Mouse (Mus musculus): Measurements from ENCODE around the gene Gm20708. TPM values are rescaled to one million over a fixed set of nuclear protein-coding genes. Genes with fewer than 3 reads are reported as not detected.
"Not testable (repeated sequence)": the region's sequence is repeated elsewhere in the genome, so short reads cannot be mapped to it uniquely, and the experiment has no call there.

Gene Gm20708
- polyA plus RNA-seq, 1 experiment: not detected

DNA sequence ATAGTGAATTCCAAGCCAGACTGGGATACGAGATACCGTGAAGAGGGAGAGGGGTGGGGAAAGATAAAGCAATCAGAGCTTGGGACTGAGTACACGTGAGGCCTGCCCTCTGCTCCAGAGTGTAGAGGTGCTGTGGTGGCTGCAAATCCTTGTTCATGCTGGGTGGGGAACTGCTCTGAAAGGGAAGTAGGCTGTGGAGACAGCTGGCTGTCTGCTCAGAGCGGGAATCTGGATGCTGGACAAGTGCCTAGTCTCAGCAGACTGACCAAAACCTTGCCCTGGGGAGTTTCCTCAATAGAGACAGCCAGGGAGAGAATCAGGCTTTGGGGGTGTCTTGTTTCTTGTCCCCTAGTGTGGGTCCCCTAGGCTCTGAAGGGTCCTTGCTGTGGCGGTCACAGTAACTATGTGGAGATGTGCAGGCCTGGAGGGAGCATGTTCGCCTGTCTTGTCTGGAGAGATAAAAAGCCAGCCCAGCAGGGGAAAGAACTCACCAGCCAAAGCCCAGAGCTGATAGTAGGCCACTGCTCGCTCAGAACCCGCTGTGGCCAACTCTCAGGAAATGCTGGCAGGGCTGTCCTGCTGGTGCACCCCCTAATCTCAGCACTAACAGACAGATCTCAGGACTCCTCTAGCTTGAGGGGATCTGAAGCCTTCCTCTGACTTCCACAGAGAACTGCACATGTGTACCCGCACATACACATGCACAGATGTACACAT, 19.6 kb downstream of the Gm20708 start:
- no peak for TF ChIP-seq FLI1 (IDR thresholded peaks at IDR 0.05; ENCODE audit: low read length)
- peaks cover 30% of the 10 kb centered on the region for H3K27me3 ChIP-seq (replicated peaks)
- H3K4me3 ChIP-seq (replicated peaks): peak overlapping the region; percentile 42
- peaks cover 91% of the 10 kb centered on the region for H3K4me1 ChIP-seq
- no peaks in the 10 kb centered on the region for H3K36me3 ChIP-seq (replicated peaks; ENCODE audit: low read length)
- no peaks in the 10 kb centered on the region for H3K9me3 ChIP-seq

DNA sequence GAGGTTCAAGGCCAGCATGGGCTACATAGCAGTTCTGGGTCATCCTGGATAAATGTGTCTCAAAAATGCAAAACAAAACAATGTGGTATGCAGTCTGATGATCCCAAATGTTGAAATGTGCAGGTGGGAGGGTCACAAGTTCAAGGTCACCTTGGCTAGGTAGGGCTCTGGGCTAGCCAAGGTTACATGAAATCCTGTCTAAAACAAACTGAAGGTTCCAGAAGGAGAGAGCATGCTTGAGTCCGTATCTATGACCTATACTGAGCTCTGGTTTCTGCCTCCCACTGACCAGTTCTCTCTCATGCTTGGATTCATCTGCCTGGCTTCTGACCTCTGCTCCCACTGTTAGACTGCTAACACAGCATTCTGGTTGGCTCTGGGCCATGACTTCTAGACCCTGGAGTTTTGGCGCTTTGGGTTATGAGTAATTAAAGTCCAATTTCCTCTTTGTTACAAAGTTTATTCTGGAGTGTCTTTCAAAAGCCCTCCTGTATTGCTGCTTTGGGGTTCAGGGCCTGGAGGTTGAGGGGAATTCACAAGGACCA, 20.3 kb downstream of the Gm20708 start:
- TF ChIP-seq GATA1 (IDR thresholded peaks at IDR 0.05; ENCODE audit: borderline replicate concordance, low read length): no peak
- no peak for TF ChIP-seq FLI1 (IDR thresholded peaks at IDR 0.05; ENCODE audit: low read length)
- Histone ChIP-seq H3K9me3 (no peaks in the 10 kb centered on the region), H3K27me3 (replicated peaks) (peaks cover 30% of the 10 kb centered on the region), H3K4me3 (replicated peaks) (no peak overlapping the region), H3K36me3 (replicated peaks; ENCODE audit: low read length) (no peaks in the 10 kb centered on the region), H3K4me1 (peaks cover 91% of the 10 kb centered on the region)

DNA sequence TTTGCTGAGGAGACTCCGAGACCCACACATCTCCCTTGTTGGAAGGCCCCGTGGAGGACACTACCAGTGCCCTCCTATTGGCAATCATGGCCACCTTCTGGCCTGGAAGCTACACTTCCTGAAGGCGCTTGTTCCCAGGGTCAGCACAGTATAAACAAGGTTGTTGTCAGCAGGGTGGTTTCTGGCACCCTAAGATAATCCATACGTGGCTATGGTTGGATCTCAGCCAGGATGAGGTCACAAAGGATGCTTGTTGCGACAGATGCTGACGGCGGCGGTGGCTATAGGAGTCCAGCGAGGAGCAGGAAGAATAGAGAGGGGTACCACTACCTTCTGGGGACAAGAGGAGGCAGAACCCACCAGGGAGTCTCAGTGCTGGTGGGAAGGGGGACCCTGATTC, 20.9 kb downstream of the Gm20708 start:
- Histone ChIP-seq H3K27me3 (replicated peaks) (peaks cover 36% of the 10 kb centered on the region), H3K4me3 (replicated peaks) (peak overlapping the region; percentile 35), H3K4me1 (peaks cover 91% of the 10 kb centered on the region), H3K9me3 (no peaks in the 10 kb centered on the region), H3K36me3 (replicated peaks; ENCODE audit: low read length) (no peaks in the 10 kb centered on the region)
- TF ChIP-seq GATA1 (IDR thresholded peaks at IDR 0.05; ENCODE audit: borderline replicate concordance, low read length) (no peak), FLI1 (IDR thresholded peaks at IDR 0.05; ENCODE audit: low read length) (no peak)

DNA sequence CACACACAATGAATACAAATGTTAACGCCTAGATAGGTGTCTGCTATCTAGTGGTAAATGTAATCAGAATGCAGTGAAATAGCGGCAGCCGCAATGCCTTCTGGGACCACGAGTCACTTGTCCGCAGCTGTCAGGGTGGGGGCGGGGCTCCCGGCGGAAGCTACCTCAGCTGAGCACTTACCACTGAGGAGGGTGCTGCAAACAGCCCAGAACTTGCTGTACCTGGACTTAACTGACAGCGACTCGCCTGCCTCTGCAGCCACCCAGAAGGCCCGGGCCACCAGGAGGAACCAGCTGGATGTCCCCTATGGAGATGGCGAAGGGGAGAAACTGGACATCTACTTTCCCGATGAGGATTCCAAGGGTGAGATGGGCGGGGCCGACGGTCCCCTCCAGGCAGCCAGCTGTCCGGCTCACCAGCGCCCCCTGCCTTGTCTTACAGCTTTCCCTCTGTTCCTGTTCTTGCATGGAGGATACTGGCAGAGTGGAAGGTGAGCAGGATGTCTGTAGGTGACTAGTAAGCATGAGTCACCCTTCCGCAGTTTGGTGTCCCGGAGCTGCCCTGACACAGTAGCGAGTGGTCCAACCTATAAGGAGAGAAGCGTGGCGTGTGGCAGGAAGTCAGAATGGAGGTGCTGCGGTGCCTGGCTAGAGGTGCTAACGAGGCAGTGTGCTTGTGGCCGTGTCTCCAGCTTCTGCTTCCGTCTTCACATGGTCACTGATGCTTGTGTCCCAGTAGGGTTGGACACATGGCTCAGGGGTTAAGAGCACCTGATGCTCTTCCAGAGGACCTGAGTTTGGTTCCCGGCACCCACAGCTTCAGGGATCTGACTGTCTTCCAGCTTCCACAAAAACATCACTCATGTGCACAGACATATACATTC, 22.9 kb downstream of the Gm20708 start:
- Histone ChIP-seq H3K27me3 (replicated peaks) (peaks cover 25% of the 10 kb centered on the region), H3K9me3 (no peaks in the 10 kb centered on the region), H3K36me3 (replicated peaks; ENCODE audit: low read length) (no peaks in the 10 kb centered on the region), H3K4me1 (peaks cover 78% of the 10 kb centered on the region), H3K4me3 (replicated peaks) (peak overlapping the region; percentile 91)
- TF ChIP-seq GATA1 (IDR thresholded peaks at IDR 0.05; ENCODE audit: borderline replicate concordance, low read length): no peak
- no peak for TF ChIP-seq FLI1 (IDR thresholded peaks at IDR 0.05; ENCODE audit: low read length)

DNA sequence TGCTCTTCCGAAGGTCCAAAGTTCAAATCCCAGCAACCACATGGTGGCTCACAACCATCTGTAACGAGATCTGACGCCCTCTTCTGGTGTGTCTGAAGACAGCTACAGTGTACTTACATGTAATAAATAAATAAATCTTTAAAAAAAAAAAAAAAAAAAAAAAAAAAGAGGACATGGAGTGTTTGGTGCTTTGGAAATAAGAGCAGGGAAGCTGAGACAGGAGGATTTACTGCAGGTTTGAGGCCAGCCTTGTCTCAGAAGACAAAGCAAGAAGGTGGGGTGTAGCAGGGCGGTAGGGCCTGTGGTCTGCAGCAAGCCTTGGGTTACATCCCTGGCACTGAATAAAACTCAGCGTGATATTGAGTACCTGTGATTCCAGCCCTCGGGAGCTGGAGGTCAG, 24.0 kb downstream of the Gm20708 start:
- Histone ChIP-seq H3K4me1 (peaks cover 67% of the 10 kb centered on the region), H3K27me3 (replicated peaks) (peaks cover 25% of the 10 kb centered on the region)
- not testable (repeated sequence) for H3K4me3 ChIP-seq (replicated peaks); H3K9me3 ChIP-seq; H3K36me3 ChIP-seq (replicated peaks; ENCODE audit: low read length)

DNA sequence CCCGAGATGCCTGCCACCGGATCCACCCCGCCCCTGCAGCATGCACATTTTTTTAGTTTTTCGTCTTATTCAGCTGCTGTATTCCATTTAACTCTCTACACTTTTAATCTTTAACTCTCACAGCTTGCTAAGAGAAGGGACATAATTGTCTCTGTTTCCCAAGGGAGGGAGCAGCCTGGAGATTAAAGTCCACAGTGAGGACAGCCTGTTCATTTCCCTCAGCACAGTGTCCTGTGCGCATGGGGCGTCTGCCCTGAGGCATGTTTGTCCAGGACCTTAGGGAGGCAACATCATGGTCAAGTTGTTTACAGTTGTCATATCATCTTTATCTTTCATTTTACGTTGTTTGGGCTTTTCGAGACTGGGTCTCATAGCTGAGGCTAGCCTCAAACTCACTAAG, 24.6 kb downstream of the Gm20708 start:
- H3K27me3 ChIP-seq (replicated peaks): peaks cover 29% of the 10 kb centered on the region
- H3K36me3 ChIP-seq (replicated peaks; ENCODE audit: low read length): no peaks in the 10 kb centered on the region
- no peaks in the 10 kb centered on the region for H3K9me3 ChIP-seq
- no peak overlapping the region for H3K4me3 ChIP-seq (replicated peaks)
- H3K4me1 ChIP-seq: peaks cover 61% of the 10 kb centered on the region
- TF ChIP-seq FLI1 (IDR thresholded peaks at IDR 0.05; ENCODE audit: low read length) (no peak), GATA1 (IDR thresholded peaks at IDR 0.05; ENCODE audit: borderline replicate concordance, low read length) (no peak)

DNA sequence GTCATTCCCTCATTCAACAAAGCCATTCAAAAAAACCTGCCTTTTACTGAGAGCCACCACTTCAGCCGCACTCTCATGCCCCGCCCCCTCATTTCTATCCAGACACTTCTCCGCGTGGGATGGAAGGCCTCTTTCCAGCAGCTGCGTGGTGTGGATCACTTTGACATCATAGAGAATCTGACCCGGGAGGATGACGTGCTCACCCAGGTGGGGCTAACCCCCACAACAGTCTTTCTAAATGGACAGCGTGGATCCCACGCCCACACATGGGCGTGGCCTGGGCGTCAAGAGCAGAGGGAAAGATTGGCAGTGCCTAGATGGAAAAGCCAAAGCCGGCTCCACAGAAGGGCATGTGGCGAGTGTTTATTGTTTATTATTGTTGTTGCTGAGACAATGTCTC, 26.8 kb downstream of the Gm20708 start:
- H3K4me3 ChIP-seq (replicated peaks): no peak overlapping the region
- H3K4me1 ChIP-seq: peaks cover 46% of the 10 kb centered on the region
- no peak for TF ChIP-seq FLI1 (IDR thresholded peaks at IDR 0.05; ENCODE audit: low read length)
- TF ChIP-seq GATA1 (IDR thresholded peaks at IDR 0.05; ENCODE audit: borderline replicate concordance, low read length): no peak
- no peaks in the 10 kb centered on the region for H3K9me3 ChIP-seq
- peaks cover 34% of the 10 kb centered on the region for H3K27me3 ChIP-seq (replicated peaks)
- no peaks in the 10 kb centered on the region for H3K36me3 ChIP-seq (replicated peaks; ENCODE audit: low read length)

DNA sequence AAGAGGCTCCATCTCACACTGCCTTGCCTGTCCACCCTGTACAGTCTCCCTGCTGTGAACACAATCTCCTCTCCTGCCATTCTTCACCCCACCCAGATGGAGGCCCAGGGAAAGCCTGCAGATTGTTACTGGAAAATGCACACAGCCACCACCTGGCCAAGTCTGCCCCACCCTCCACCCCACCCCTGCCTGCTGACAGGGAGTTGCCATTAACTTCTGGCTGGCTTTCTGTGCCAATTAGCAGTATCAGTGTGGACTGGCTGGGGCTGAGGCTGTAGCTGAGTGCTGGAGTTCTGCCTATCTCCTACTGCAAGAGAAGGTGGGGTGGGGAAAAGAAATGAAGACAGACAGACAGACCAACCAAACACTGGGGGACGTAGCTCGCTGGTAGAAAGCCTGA, 29.1 kb downstream of the Gm20708 start:
- Histone ChIP-seq H3K9me3 (no peaks in the 10 kb centered on the region), H3K27me3 (replicated peaks) (peaks cover 44% of the 10 kb centered on the region), H3K4me3 (replicated peaks) (no peak overlapping the region), H3K4me1 (peaks cover 48% of the 10 kb centered on the region), H3K36me3 (replicated peaks; ENCODE audit: low read length) (no peaks in the 10 kb centered on the region)
- TF ChIP-seq FLI1 (IDR thresholded peaks at IDR 0.05; ENCODE audit: low read length): no peak
- no peak for TF ChIP-seq GATA1 (IDR thresholded peaks at IDR 0.05; ENCODE audit: borderline replicate concordance, low read length)

DNA sequence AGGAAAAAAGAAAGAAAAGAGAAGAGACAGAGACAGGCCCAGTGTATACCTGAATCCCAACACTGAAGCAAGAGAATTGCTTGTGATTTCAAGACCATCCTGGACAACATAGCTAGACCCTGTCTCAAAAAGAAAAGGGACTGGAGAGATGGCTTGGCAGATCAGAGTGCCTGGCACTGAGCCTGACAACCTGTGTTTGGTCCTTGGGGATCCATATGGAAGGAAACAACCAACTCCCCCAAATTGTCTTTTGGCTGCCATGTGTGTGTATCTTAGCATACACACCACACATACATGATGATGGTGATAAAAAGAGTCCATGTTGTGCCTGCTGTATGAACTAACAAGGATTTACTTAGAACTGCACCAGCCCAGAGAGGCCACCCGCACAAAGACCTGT, 29.6 kb downstream of the Gm20708 start:
- no peaks in the 10 kb centered on the region for H3K36me3 ChIP-seq (replicated peaks; ENCODE audit: low read length)
- peaks cover 47% of the 10 kb centered on the region for H3K4me1 ChIP-seq
- H3K27me3 ChIP-seq (replicated peaks): peaks cover 44% of the 10 kb centered on the region
- no peaks in the 10 kb centered on the region for H3K9me3 ChIP-seq
- no peak overlapping the region for H3K4me3 ChIP-seq (replicated peaks)
- TF ChIP-seq FLI1 (IDR thresholded peaks at IDR 0.05; ENCODE audit: low read length) (no peak), GATA1 (IDR thresholded peaks at IDR 0.05; ENCODE audit: borderline replicate concordance, low read length) (no peak)

DNA sequence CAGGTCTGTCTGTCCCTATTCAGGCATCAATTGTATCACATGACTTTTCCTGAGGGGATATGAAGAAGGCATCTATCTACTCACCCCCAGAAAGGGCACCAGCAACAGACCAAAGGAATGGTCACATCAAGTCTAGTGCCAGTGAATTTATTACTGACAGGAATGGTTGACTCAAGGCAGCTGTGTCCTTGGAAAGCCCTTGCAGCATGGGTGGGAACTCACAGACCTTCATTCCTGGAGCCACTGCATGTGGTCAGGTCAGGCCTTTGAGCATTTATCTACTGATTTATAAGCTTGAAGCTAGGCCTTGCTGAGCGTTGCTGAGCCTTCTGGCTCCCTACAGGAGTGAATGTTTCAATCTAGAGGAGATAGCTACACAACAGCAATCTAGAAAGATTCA, 31.4 kb downstream of the Gm20708 start:
- TF ChIP-seq GATA1 (IDR thresholded peaks at IDR 0.05; ENCODE audit: borderline replicate concordance, low read length) (no peak), FLI1 (IDR thresholded peaks at IDR 0.05; ENCODE audit: low read length) (no peak)
- H3K4me3 ChIP-seq (replicated peaks): no peak overlapping the region
- H3K9me3 ChIP-seq: no peaks in the 10 kb centered on the region
- H3K36me3 ChIP-seq (replicated peaks; ENCODE audit: low read length): no peaks in the 10 kb centered on the region
- H3K4me1 ChIP-seq: peaks cover 31% of the 10 kb centered on the region
- peaks cover 34% of the 10 kb centered on the region for H3K27me3 ChIP-seq (replicated peaks)
